Mouse (Mus musculus) hindbrain, embryonic 14.5 days (tissue): ENCODE results near the gene Frmd4a. TPM values are rescaled to one million over a fixed set of nuclear protein-coding genes. Genes with fewer than 3 reads are reported as not detected.

Experiments
- ATAC-seq: fragments of 200-750 bp; cut with Nextera tagmentation; 2 replicates; pipeline ENCODE4 v1.8.0; 2017; ENCODE audit warnings: moderate number of reproducible peaks, mild to moderate bottlenecking, moderate TSS enrichment, moderate library complexity; ENCODE audit not compliant: low FRiP score
- DNase-seq: peaks from one replicate; pipeline ENCODE4 v3.0.0-alpha.2; 2015; ENCODE audit warnings: low spot score
- H3K27ac ChIP-seq: fragments of 300-500 bp; sonication (generic); 2 replicates; pipeline ENCODE4 v1.5.1; 2014; ENCODE audit warnings: mild to moderate bottlenecking, moderate library complexity
- H3K27me3 ChIP-seq: fragments of 300-500 bp; sonication (generic); 2 replicates; pipeline ENCODE4 v1.6.1; 2014; ENCODE audit warnings: mild to moderate bottlenecking, low read length, mixed read lengths; ENCODE audit not compliant: control insufficient read depth, insufficient read depth
- H3K36me3 ChIP-seq: fragments of 300-500 bp; sonication (generic); replicated peaks from 2 replicates; pipeline ENCODE4 v1.6.1; 2014; ENCODE audit not compliant: control insufficient read depth, insufficient read depth
- H3K4me1 ChIP-seq: fragments of 300-500 bp; sonication (generic); replicated peaks from 2 replicates; pipeline ENCODE4 v1.6.1; 2014; ENCODE audit warnings: antibody characterized with exemption, low read length, mixed read lengths; ENCODE audit not compliant: control insufficient read depth, insufficient read depth
- H3K4me2 ChIP-seq: fragments of 300-500 bp; sonication (generic); replicated peaks from 2 replicates; pipeline ENCODE4 v1.6.1; 2014; ENCODE audit warnings: mild to moderate bottlenecking, moderate library complexity
- H3K4me3 ChIP-seq: fragments of 300-500 bp; sonication (generic); replicated peaks from 2 replicates; pipeline ENCODE4 v1.5.1; 2014; ENCODE audit warnings: mild to moderate bottlenecking, low read length
- H3K9ac ChIP-seq: fragments of 300-500 bp; sonication (generic); 2 replicates; pipeline ENCODE4 v1.6.1; 2014
- H3K9me3 ChIP-seq: fragments of 300-500 bp; sonication (generic); 2 replicates; pipeline ENCODE4 v1.6.1; 2016; ENCODE audit warnings: low read length; ENCODE audit not compliant: control insufficient read depth
- WGBS: fragments of 180-500 bp; shearing (Covaris S2); extraction: QIAGEN DNeasy Blood & Tissue Kit; methylation state at CpG from one replicate; pipeline ENCODE4 v1.1.7; 2014; 5-methylcytosine and 5-hydroxymethylcytosine counted together
- polyA plus RNA-seq: library from polyadenylated mRNA; unstranded; fragments of >200 nt; fragmentation: Nextera tagmentation; extraction: Ambion mirVana; gene quantifications from 2 replicates; pipeline ENCODE4 v1.2.1, GENCODE M21; 2014

Gene Frmd4a
- polyA plus RNA-seq = 56.9 and 59.6 TPM in 2 replicates

GRCm38 (mm10) chr2:4017528-4018288 lies at the start of gene Frmd4a:
Frmd4a (plus strand) TSS chr2:4017717.
- peaks cover 15% of the 10 kb centered on the region for H3K4me1 ChIP-seq
- peak within 1 kb of the TSS; percentile 43 for H3K9ac ChIP-seq
- H3K27ac ChIP-seq = peak within 1 kb of the TSS; percentile 61
- H3K4me2 ChIP-seq = peak within 1 kb of the TSS; percentile 37
- H3K36me3 ChIP-seq = no peaks in the 10 kb centered on the region
- ATAC-seq = peak; percentile 26; the same call in 1 of the 2 replicates
- peak within 1 kb of the TSS; percentile 16 for H3K4me3 ChIP-seq
- no peaks in the 10 kb centered on the region for H3K27me3 ChIP-seq
- no peak for DNase-seq
- H3K9me3 ChIP-seq = no peaks in the 10 kb centered on the region
- WGBS = 43% methylated on average over 8 of the region's 8 CpGs

DNA sequence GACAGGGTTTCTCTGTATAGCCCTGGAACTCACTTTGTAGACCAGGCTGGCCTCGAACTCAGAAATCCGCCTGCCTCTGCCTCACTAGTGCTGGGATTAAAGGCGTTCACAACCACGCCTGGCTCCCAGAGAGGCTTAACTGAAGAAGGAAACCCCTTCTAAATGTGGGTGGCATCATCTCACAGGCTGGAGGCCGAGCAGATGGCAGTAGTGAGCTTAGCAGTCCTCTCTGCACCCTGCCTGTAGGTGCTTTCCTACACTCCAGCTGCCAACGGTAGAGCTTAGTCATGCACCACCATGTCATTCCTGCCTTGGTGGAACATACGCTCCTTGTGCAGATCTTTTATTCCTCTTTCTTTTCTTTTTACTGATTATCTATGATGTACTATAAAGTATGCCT lies 28.6 kb upstream of the Frmd4a start:
- Histone ChIP-seq H3K4me2 (no peak overlapping the region), H3K27ac (no peak overlapping the region), H3K36me3 (no peaks in the 10 kb centered on the region), H3K27me3 (no peaks in the 10 kb centered on the region), H3K4me1 (no peaks in the 10 kb centered on the region), H3K9ac (no peak overlapping the region), H3K9me3 (no peaks in the 10 kb centered on the region), H3K4me3 (no peak overlapping the region)
- no peak for ATAC-seq
- DNase-seq = no peak
- 87% methylated on average over 7 of the region's 7 CpGs for WGBS

DNA sequence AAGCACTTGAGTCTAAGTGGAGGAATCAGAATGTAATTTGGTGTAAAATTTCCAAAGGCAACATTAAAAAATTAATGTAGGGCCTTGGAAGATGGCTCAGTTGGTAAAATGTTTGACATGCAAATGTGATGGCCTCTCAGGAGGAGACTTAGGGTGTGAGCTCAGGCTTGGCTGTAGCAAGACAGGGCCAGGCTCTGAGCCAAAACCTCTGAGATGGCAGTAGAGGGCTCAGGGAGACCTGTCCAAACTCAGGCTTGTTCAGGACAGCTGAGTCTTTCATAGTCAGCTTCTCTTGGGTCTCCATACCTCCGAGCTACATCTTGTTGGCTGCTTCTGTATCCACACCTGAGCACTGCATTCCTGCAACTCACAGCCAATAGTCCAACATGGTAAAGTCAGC lies 27.1 kb upstream of the Frmd4a start:
- Histone ChIP-seq H3K4me1 (no peaks in the 10 kb centered on the region), H3K4me2 (no peak overlapping the region), H3K9ac (no peak overlapping the region), H3K27me3 (no peaks in the 10 kb centered on the region), H3K27ac (no peak overlapping the region), H3K4me3 (no peak overlapping the region), H3K9me3 (no peaks in the 10 kb centered on the region), H3K36me3 (no peaks in the 10 kb centered on the region)
- ATAC-seq (no peak), DNase-seq (no peak)
- WGBS = 85% methylated on average over 1 of the region's 1 CpGs

GRCm38 (mm10) chr2:4018431-4018876 lies 937 bp downstream of the Frmd4a start:
- H3K4me1 ChIP-seq = peaks cover 15% of the 10 kb centered on the region
- H3K9me3 ChIP-seq = no peaks in the 10 kb centered on the region
- WGBS = 20% methylated on average over 11 of the region's 11 CpGs
- DNase-seq = peak; percentile 41
- H3K27me3 ChIP-seq = no peaks in the 10 kb centered on the region
- H3K4me3 ChIP-seq = peak overlapping the region; percentile 16
- peak; percentile 78 for ATAC-seq
- H3K36me3 ChIP-seq = no peaks in the 10 kb centered on the region
- H3K27ac ChIP-seq = peak overlapping the region; percentile 61
- H3K4me2 ChIP-seq = peak overlapping the region; percentile 37
- peak overlapping the region; percentile 43 for H3K9ac ChIP-seq

- no peaks in the 10 kb centered on the region for H3K27me3 ChIP-seq
- peak overlapping the region; percentile 43 for H3K9ac ChIP-seq
- H3K4me3 ChIP-seq = no peak overlapping the region
- H3K4me1 ChIP-seq = peaks cover 15% of the 10 kb centered on the region
- ATAC-seq (no peak), DNase-seq (no peak)
- peak overlapping the region; percentile 22; the same call in 1 of the 2 replicates for H3K27ac ChIP-seq
- no peaks in the 10 kb centered on the region for H3K36me3 ChIP-seq
- H3K9me3 ChIP-seq = no peaks in the 10 kb centered on the region
- 61% methylated on average over 4 of the region's 4 CpGs for WGBS
- H3K4me2 ChIP-seq = peak overlapping the region; percentile 37
Measured at GRCm38 (mm10) chr2:4018909-4019308, 1.4 kb downstream of the Frmd4a start.

DNA sequence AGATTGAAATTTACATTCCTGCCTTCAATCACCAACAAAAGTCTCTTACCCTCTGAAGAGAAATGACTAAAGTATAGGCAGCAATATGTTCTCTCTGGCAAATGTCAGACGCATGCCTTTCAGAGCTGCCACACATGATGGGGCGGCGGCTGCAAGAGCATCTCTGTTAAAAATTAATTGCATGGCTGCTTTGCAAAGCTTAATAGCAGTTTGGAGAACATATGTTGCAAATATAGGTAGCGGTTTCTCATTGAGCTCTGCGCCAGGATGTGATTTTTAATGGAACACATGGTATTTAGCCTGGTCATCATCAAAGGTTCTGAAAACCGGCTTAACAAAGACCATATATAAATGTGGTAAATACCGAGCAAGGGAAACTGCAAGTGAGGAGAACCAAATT lies 7.4 kb downstream of the Frmd4a start:
- no peaks in the 10 kb centered on the region for H3K4me1 ChIP-seq
- H3K36me3 ChIP-seq = no peaks in the 10 kb centered on the region
- no peaks in the 10 kb centered on the region for H3K27me3 ChIP-seq
- H3K27ac ChIP-seq = no peak overlapping the region
- ATAC-seq (no peak), DNase-seq (no peak)
- H3K4me2 ChIP-seq = no peak overlapping the region
- 72% methylated on average over 7 of the region's 7 CpGs for WGBS
- no peak overlapping the region for H3K9ac ChIP-seq
- H3K9me3 ChIP-seq = no peaks in the 10 kb centered on the region
- H3K4me3 ChIP-seq = no peak overlapping the region

DNA sequence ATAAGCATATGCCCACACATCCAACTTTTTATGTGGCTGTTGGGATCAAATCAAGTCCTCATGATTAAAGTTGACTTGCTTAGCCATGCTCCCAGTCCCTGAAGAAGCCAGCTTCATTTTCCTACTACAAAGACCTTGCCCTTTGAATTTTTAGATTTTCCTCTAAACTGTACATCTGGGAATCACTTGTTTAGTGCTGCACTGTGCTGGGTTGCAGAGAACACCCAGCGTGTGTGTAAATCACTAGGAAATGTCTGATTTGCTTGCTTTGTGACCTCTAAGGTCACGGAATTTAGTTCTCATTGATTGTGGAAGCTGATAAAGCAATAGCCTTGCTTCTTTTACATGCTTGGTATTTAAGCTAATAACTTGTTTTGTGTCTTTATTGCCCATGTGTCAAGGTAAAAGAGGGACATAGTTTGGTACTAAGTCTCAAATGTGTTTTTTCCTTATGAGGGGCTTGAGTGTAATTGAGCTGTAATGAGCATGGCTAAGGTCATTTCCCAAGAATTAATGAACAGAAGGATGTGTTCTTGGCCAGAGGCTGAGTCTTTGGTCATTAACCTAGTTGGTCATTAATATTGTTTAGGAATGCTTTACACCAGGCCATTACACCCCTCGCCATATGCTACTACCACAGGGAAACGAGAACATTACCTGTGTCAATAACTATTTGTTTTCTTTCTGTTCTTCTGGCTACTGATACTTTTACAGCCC lies 11.7 kb downstream of the Frmd4a start:
- H3K4me2 ChIP-seq = no peak overlapping the region
- no peak overlapping the region for H3K4me3 ChIP-seq
- H3K4me1 ChIP-seq = no peaks in the 10 kb centered on the region
- H3K36me3 ChIP-seq = no peaks in the 10 kb centered on the region
- H3K27me3 ChIP-seq = no peaks in the 10 kb centered on the region
- no peak overlapping the region for H3K27ac ChIP-seq
- DNase-seq (no peak), ATAC-seq (no peak)
- H3K9ac ChIP-seq = no peak overlapping the region
- H3K9me3 ChIP-seq = no peaks in the 10 kb centered on the region
- 80% methylated on average over 4 of the region's 4 CpGs for WGBS

DNA sequence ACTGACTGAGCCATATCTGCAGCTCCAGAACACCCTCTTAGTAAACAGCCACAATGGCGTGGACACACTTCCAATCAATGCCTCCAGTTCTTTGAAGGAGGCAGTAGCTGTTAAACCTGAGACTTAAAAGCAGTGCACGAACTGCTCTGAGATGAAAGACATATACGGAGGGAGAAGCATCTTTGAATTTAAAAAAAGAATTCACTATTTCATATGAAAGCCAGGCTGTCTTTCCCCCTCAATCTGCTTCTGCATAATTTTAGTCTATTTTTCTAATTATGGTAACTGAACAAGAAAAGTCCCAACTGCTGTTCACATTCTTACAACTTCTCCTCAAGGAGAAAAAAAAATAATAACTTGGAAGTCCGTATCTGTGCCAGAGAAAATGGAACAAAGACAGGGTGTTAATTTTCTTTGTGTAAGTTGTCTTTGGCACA lies 18.7 kb downstream of the Frmd4a start:
- ATAC-seq (no peak), DNase-seq (no peak)
- no peaks in the 10 kb centered on the region for H3K36me3 ChIP-seq
- H3K4me1 ChIP-seq = no peaks in the 10 kb centered on the region
- no peak overlapping the region for H3K9ac ChIP-seq
- no peak overlapping the region for H3K4me2 ChIP-seq
- H3K27me3 ChIP-seq = no peaks in the 10 kb centered on the region
- 86% methylated on average over 4 of the region's 4 CpGs for WGBS
- no peaks in the 10 kb centered on the region for H3K9me3 ChIP-seq
- H3K4me3 ChIP-seq = no peak overlapping the region
- no peak overlapping the region for H3K27ac ChIP-seq

- Histone ChIP-seq H3K27me3 (no peaks in the 10 kb centered on the region), H3K36me3 (no peaks in the 10 kb centered on the region), H3K9me3 (no peaks in the 10 kb centered on the region), H3K27ac (no peak overlapping the region), H3K4me1 (no peaks in the 10 kb centered on the region), H3K9ac (no peak overlapping the region), H3K4me2 (no peak overlapping the region), H3K4me3 (no peak overlapping the region)
- DNase-seq (no peak), ATAC-seq (no peak)
- 90% methylated on average over 8 of the region's 8 CpGs for WGBS
Measured at GRCm38 (mm10) chr2:4036651-4037117, 19.2 kb downstream of the Frmd4a start.
